Mouse (Mus musculus): ENCODE results near the gene Arid3b.

The Arid3b gene

GRCm38 (mm10) chr9:57829812-57830557, 6.6 kb downstream of the Arid3b start:
- no peak for DNase-seq (ENCODE audit: low spot score in 2 of 2)

DNA sequence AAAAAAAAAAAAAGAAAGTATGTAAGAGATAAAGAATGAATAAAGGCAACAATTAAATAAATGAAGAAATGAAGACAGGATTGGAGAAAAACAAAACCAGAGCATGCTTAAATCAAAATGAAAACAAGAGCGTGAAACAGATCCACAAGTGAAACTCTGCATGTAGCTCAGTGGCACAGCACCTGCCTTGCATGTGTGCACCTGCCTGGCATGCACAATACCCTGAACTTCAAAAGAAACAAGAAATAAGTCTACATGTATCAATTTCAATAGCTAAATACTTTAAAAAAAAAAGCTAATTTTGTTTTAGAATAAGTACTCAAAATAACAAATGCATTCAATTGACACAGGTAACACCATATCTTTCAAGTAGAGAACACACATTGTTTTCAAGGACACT, 13.2 kb downstream of the Arid3b start:
- DNase-seq (ENCODE audit: low spot score in 2 of 2) = no peak

DNA sequence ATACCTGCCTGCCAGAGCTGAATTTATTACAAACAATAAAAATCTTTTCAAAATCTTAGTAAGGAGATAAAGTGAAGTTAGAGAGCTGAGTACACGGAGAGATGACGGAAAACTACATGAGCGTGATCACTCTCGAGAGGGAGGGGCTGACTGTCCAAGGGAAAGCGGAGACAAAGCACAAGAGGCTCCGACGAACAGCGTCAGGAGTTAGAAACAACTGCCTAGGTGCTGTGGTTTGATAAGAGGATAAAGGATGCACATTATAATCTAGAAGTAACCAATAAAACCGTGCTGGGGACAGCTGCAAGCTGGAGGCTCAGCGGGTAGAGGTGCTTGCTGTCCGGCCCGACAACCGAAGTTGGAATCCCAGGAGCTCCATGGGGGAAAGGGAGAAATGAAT, 13.8 kb downstream of the Arid3b start:
- no peak for DNase-seq (ENCODE audit: low spot score in 2 of 2)

GRCm38 (mm10) chr9:57820186-57821080, 16.2 kb downstream of the Arid3b start:
- no peak for DNase-seq (ENCODE audit: low spot score in 2 of 2)

GRCm38 (mm10) chr9:57817220-57817667, 19.3 kb downstream of the Arid3b start:
- no peak for DNase-seq (ENCODE audit: low spot score in 2 of 2)

- DNase-seq (ENCODE audit: low spot score in 2 of 2) = no peak
Measured at GRCm38 (mm10) chr9:57814866-57815265, 21.7 kb downstream of the Arid3b start.

DNA sequence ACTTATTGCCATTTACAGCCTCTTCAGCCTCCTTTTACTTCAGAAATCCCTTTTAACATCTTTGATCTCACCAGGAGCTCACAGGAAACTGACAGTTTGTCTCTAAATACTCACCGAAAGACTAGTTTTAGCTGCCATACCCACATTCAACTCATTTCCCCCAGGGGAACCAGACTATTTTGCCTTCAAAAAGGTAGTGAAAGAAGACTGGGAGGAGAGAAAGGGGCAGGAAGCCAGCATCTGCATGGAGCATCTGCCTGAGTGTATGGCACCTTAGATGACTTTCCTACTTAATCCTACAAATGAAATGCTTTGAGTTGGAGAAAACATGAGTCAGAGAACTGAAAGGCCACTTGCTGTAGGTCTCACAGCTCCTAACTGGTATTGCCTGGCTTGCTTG, 22.6 kb downstream of the Arid3b start:
- no peak for DNase-seq (ENCODE audit: low spot score in 2 of 2)

DNA sequence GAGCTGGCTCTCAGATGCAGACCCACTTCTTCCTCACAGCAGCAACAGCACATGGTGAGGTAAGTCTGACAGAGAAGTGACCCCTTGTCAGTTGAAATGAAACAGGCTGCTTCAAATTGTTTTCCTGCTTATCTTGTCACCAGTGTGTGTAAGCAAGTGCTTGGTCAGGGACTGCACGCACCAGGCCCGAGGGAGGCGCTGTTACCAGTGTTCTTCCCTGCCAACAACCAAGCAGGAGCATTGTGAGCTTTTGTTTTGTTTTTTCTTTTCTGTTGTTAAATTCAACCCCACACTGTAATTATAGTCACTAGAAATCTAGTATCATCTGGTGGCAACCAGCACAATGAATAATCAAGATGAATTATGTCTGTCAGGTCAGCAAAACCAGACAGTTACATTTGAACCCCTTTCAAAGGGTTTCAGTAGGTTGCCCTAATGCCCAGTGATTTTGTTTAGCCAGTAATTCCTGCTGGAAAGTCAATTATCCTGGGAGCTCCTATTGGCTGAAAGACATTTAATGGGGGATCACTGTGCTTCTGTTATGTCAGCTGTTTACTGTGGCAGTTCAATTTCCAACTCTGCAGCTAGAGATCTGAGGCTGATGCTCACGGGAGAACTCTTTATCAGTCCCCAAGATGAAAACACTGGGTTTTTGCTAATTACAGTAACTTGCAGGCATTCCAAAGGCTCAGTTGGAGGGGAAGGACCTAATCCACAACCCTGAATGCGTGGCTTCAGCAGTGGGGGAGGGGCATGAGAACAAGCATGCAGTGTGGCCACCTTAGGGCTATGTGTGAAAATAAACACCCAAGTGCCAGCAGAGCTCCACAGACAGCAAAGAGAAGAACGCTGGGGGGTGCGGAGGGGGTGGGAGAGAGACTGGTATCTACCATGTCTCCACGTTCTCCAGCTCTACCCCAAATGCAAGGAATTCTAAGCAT, 24.5 kb downstream of the Arid3b start:
- no peak for DNase-seq (ENCODE audit: low spot score in 2 of 2)

GRCm38 (mm10) chr9:57810691-57811090, 25.9 kb downstream of the Arid3b start:
- DNase-seq (ENCODE audit: low spot score in 2 of 2) = no peak

DNA sequence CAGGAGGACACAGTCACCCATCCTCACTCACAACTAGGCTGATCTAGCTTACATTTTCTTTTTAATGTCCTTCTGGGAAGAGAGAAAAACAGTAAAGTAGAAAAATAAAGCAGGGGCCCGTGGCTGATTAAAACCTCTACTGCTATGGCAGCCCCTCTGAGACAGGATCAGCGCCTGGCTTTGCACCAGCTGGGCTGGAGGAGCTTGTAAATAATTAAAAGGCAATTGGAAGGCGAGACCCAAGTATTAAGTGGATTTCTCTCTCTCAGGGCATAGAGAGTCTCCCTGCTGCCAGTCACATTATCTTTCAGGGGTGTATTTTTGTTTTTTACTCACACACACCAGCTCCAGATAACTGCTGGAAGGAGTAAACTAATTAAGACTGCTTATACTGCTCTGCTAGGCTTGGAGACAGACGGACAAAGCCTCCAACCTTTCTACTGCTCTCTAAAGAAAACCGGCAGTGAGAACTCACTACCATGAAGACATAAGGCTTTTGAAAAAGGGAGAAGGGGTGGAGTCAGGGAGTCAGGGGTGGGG, 27.8 kb downstream of the Arid3b start:
- no peak for DNase-seq (ENCODE audit: low spot score in 2 of 2)

DNA sequence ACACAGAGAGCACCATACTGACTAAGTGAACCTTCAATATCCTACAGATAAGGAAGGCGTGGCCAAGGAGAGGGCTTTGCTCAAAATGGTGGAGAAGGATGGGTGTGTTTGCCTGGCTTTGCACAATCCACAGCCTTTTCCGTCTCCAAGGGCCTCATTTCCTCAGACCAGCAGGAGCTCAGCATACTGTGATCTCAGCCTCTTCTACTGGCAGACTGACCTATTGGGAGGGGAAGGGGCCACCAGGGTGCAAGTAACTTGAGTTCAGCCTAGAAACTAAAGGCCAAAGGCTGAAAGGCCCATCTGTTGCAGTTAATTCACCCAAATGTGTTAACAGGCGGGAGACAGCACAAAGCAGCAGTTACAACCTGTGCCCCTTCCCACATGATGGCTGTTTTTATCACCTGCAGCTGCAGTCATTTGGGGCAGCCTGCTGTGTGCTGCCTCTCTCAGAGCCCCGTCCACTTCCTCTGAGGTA, 29.4 kb downstream of the Arid3b start:
- no peak for DNase-seq (ENCODE audit: low spot score in 2 of 2)

- DNase-seq (ENCODE audit: low spot score in 2 of 2) = no peak
Measured at GRCm38 (mm10) chr9:57806066-57806481, 30.5 kb downstream of the Arid3b start.

DNA sequence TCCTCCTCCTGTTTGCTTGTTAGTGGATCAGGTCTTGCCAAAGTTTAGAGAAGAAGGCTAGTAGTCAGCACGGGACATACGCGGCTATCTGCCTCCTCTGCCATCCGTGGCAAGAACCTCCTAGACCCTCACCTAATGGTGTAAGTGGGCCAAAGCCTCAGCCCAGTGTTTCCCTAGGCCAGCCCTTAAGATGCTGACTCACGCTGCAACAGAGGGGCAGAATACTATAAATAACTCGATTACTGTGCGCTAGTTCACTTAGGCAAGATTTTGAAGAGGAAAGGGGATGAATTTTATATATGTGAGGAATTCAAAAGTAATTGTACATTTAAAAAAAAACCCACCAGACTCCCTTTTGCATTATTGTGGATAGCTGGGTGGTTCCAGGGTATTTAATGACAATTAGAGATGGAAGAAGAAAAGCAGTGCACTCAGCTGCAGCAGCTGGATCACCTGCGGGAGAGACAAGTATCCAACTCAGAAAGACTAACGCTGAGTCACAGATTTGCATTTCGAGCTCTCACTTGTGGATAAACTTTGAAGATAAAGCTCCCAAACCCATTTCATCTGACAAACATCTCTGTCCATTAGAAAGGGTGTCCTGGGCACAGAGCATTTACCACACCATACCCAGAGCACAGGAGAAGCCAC, 31.4 kb downstream of the Arid3b start:
- no peak for DNase-seq (ENCODE audit: low spot score in 2 of 2)

- DNase-seq (ENCODE audit: low spot score in 2 of 2) = no peak
Measured at GRCm38 (mm10) chr9:57803839-57804238, 32.8 kb downstream of the Arid3b start.

GRCm38 (mm10) chr9:57803047-57803446, 33.5 kb downstream of the Arid3b start:
- DNase-seq (ENCODE audit: low spot score in 2 of 2) = no peak

DNA sequence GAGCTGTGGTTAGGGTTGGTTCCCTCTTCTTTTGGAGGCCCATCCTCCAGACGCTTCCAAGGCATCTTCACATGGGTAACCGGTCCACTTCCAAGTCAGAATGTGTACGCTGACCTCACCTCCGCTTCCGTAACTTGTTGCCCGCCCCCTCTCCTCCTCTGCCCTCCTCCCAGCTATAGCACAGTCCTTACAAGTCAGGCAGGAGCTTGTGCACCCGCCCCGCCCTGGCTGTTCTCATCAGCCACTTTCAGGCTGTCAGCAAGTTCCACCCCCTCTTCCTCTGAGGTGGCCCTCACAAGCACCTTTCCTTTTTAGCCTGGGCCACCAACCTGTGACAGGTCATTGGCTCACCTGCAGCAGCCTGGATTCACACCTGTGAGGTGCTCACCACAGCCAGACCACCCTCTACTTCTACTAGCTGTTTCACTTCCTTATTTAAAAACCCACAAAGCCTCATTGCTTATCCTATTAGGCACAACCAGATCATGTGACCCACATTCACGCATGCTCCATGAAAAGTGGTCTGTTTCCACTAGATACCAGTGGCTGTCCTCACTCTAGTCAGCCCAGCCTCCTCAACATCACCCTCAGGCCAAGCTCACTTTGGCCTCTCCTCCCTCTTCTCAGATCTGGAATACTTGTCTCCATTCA, 36.1 kb downstream of the Arid3b start:
- DNase-seq (ENCODE audit: low spot score in 2 of 2) = no peak

GRCm38 (mm10) chr9:57798725-57799253, 37.8 kb downstream of the Arid3b start:
- DNase-seq (ENCODE audit: low spot score in 2 of 2) = no peak

GRCm38 (mm10) chr9:57797456-57797855, 39.1 kb downstream of the Arid3b start:
- no peak for DNase-seq (ENCODE audit: low spot score in 2 of 2)

GRCm38 (mm10) chr9:57789733-57790132, 46.9 kb downstream of the Arid3b start:
- no peak for DNase-seq (ENCODE audit: low spot score in 2 of 2)

- DNase-seq (ENCODE audit: low spot score in 2 of 2) = no peak
Measured at GRCm38 (mm10) chr9:57782656-57783055, 53.9 kb downstream of the Arid3b start.
